Mouse (Mus musculus): Measurements from ENCODE around the gene Foxn2.

- TF ChIP-seq TAL1 (IDR thresholded peaks at IDR 0.05; ENCODE audit: low read length) (no peak), GATA1 (IDR thresholded peaks at IDR 0.05; ENCODE audit: low read length) (no peak)
These were observed 51.0 kb downstream of the Foxn2 start for GRCm38 (mm10) chr17:88491366-88492106.
